Mouse (Mus musculus) neural tube, embryonic 15.5 days (tissue): ENCODE data around the gene Lrfn2. TPM values are rescaled to one million over a fixed set of nuclear protein-coding genes. Genes with fewer than 3 reads are reported as not detected.

ENCODE experiments used
- ATAC-seq: fragments of 200-750 bp; cut with Nextera tagmentation; 2 replicates; pipeline ENCODE4 v1.8.0; 2017; ENCODE audit warnings: mild to moderate bottlenecking, moderate TSS enrichment, moderate library complexity; ENCODE audit not compliant: low FRiP score
- H3K27ac ChIP-seq: fragments of 300-500 bp; sonication (generic); replicated peaks from 2 replicates; pipeline ENCODE4 v1.5.1; 2015; ENCODE audit warnings: mild to moderate bottlenecking, inconsistent platforms
- H3K27me3 ChIP-seq: fragments of 300-500 bp; sonication (generic); replicated peaks from 2 replicates; pipeline ENCODE4 v1.6.1; 2015; ENCODE audit warnings: inconsistent platforms
- H3K36me3 ChIP-seq: fragments of 300-500 bp; sonication (generic); 2 replicates; pipeline ENCODE4 v1.6.1; 2015; ENCODE audit warnings: inconsistent platforms
- H3K4me1 ChIP-seq: fragments of 300-500 bp; sonication (generic); 2 replicates; pipeline ENCODE4 v1.6.1; 2015; ENCODE audit warnings: inconsistent platforms
- H3K4me2 ChIP-seq: fragments of 300-500 bp; sonication (generic); 2 replicates; pipeline ENCODE4 v1.6.1; 2015; ENCODE audit warnings: inconsistent platforms, mild to moderate bottlenecking, moderate library complexity
- H3K4me3 ChIP-seq: fragments of 300-500 bp; sonication (generic); replicated peaks from 2 replicates; pipeline ENCODE4 v1.5.1; 2015; ENCODE audit warnings: mild to moderate bottlenecking, inconsistent platforms
- H3K9ac ChIP-seq: fragments of 300-500 bp; sonication (generic); replicated peaks from 2 replicates; pipeline ENCODE4 v1.6.1; 2015; ENCODE audit warnings: mild to moderate bottlenecking, inconsistent platforms
- H3K9me3 ChIP-seq: fragments of 300-500 bp; sonication (generic); replicated peaks from 2 replicates; pipeline ENCODE4 v1.6.1; 2016; ENCODE audit warnings: inconsistent platforms
- WGBS: fragments of 180-500 bp; shearing (Covaris S2); methylation state at CpG from one replicate; pipeline ENCODE4 v1.1.7; 2015; ENCODE audit warnings: mixed read lengths; 5-methylcytosine and 5-hydroxymethylcytosine counted together
- microRNA-seq: library from miRNA; unstranded; fragments of <30 nt; microRNA quantifications from one replicate; pipeline ENCODE4, GENCODE M21; 2017
- polyA plus RNA-seq: library from polyadenylated mRNA; unstranded; fragments of >200 nt; fragmentation: Nextera tagmentation; extraction: Ambion mirVana; gene quantifications from 2 replicates; pipeline ENCODE4 v1.2.1, GENCODE M21; 2015

Gene Lrfn2
- polyA plus RNA-seq, 1 experiment from 2014 or later = 12.6 TPM

DNA sequence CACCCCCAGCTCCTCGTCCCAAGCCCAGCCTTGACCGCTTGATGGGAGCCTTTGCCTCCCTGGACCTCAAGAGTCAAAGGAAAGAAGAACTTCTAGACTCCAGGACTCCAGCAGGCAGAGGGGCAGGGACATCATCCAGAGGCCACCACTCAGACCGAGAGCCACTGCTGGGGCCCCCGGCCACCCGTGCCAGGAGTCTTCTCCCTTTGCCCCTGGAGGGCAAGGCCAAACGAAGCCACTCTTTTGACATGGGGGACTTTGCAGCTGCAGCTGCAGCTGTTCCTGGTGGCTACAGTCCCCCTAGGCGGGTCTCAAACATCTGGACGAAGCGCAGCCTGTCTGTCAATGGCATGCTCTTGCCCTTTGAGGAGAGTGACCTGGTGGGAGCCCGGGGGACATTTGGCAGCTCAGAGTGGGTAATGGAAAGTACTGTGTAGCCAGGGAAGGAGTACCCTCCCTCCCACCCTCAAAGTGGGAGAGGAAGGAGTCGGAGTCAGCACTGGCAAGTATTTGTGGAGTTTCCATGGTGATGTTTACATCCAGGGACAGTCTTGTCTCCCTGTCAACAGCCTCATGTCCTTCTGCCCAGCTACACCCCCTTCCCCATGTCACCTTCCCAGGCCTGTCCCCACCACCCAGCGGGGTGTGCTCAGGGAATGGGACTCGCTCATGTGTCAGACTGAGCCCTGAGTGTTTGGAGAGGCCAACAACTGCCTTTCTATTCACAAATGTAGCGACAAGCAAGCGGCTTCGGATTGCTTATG lies 164.8 kb downstream of the Lrfn2 start:
- H3K9me3 ChIP-seq = no peaks in the 10 kb centered on the region
- no peaks in the 10 kb centered on the region for H3K4me1 ChIP-seq
- WGBS = 81% methylated on average over 16 of the region's 16 CpGs
- H3K27ac ChIP-seq = no peak overlapping the region
- no peaks in the 10 kb centered on the region for H3K27me3 ChIP-seq
- no peak for ATAC-seq
- no peak overlapping the region for H3K4me2 ChIP-seq
- no peak overlapping the region for H3K9ac ChIP-seq
- H3K4me3 ChIP-seq = no peak overlapping the region
- H3K36me3 ChIP-seq = peaks cover 5% of the 10 kb centered on the region; the same call in 1 of the 2 replicates

- Histone ChIP-seq H3K4me2 (no peak overlapping the region), H3K9me3 (no peaks in the 10 kb centered on the region), H3K4me3 (no peak overlapping the region), H3K36me3 (no peaks in the 10 kb centered on the region), H3K4me1 (no peaks in the 10 kb centered on the region), H3K9ac (no peak overlapping the region), H3K27ac (no peak overlapping the region), H3K27me3 (no peaks in the 10 kb centered on the region)
- no peak for ATAC-seq
- 89% methylated on average over 3 of the region's 3 CpGs for WGBS
Observed at GRCm38 (mm10) chr17:49111399-49111798, 179.2 kb downstream of the Lrfn2 start.

DNA sequence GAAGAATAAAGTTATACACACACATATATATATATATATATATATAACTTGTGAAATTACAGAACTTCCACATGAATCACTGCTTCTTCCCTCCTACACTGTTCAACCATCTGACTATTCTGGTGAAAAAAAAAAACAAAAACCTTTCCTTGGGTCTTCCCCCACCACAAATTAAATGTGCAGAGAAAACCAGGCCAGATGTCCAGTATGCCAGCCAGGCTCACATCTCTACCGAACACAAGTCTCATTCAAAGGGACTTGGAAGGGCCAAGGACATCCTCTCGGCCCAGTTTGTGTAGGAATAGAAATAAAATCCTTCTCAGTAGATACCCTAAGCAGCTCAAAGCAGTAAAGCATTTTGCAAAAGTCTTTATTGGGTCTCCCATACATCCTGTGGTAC lies 179.7 kb downstream of the Lrfn2 start:
- ATAC-seq = no peak
- WGBS = 90% methylated on average over 2 of the region's 2 CpGs
- H3K4me2 ChIP-seq = no peak overlapping the region
- no peaks in the 10 kb centered on the region for H3K9me3 ChIP-seq
- H3K27me3 ChIP-seq = no peaks in the 10 kb centered on the region
- H3K27ac ChIP-seq = no peak overlapping the region
- no peak overlapping the region for H3K9ac ChIP-seq
- H3K36me3 ChIP-seq = no peaks in the 10 kb centered on the region
- H3K4me3 ChIP-seq = no peak overlapping the region
- H3K4me1 ChIP-seq = no peaks in the 10 kb centered on the region

GRCm38 (mm10) chr17:49113336-49113735 lies 181.2 kb downstream of the Lrfn2 start:
- no peak overlapping the region for H3K4me3 ChIP-seq
- WGBS = 58% methylated on average over 3 of the region's 3 CpGs
- no peaks in the 10 kb centered on the region for H3K4me1 ChIP-seq
- no peaks in the 10 kb centered on the region for H3K36me3 ChIP-seq
- no peak overlapping the region for H3K27ac ChIP-seq
- no peaks in the 10 kb centered on the region for H3K27me3 ChIP-seq
- no peak overlapping the region for H3K9ac ChIP-seq
- no peak overlapping the region for H3K4me2 ChIP-seq
- ATAC-seq = no peak
- H3K9me3 ChIP-seq = no peaks in the 10 kb centered on the region

- H3K27me3 ChIP-seq = no peaks in the 10 kb centered on the region
- no peak for ATAC-seq
- WGBS = 91% methylated on average over 1 of the region's 1 CpGs
- no peaks in the 10 kb centered on the region for H3K36me3 ChIP-seq
- H3K9ac ChIP-seq = no peak overlapping the region
- no peak overlapping the region for H3K4me3 ChIP-seq
- H3K4me2 ChIP-seq = no peak overlapping the region
- H3K9me3 ChIP-seq = no peaks in the 10 kb centered on the region
- H3K27ac ChIP-seq = no peak overlapping the region
- H3K4me1 ChIP-seq = no peaks in the 10 kb centered on the region
Observed at GRCm38 (mm10) chr17:49124166-49124565, 192.0 kb downstream of the Lrfn2 start.

DNA sequence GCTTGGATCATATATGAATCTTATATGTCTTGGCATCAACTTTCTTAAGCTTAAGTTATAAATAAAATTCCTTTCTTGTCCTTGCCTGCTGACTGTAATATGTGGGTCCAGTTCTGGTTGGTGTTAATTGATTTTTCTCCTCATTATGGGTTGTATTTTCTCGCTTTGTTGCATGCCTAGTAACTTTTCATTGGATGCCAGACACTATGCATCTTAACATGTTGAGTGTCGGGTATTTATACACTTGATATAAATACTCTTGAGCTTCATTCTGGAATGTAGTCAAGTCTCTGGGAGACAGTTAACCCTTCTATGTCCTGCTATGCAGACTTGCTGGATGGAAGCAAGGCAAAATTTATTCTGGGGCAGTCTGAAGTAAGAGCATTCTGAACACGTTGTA lies 192.5 kb downstream of the Lrfn2 start:
- H3K4me1 ChIP-seq = no peaks in the 10 kb centered on the region
- H3K9ac ChIP-seq = no peak overlapping the region
- H3K27me3 ChIP-seq = no peaks in the 10 kb centered on the region
- 77% methylated on average over 3 of the region's 3 CpGs for WGBS
- H3K36me3 ChIP-seq = no peaks in the 10 kb centered on the region
- no peaks in the 10 kb centered on the region for H3K9me3 ChIP-seq
- ATAC-seq = no peak
- H3K4me2 ChIP-seq = no peak overlapping the region
- no peak overlapping the region for H3K4me3 ChIP-seq
- H3K27ac ChIP-seq = no peak overlapping the region

Small RNA genes within 50 kb of the gene (microRNA-seq; reads per million reads assigned to microRNA genes)
- gene Gm44304 = not detected
